Mouse (Mus musculus): ENCODE results near the gene Dus2.

The Dus2 gene

DNA sequence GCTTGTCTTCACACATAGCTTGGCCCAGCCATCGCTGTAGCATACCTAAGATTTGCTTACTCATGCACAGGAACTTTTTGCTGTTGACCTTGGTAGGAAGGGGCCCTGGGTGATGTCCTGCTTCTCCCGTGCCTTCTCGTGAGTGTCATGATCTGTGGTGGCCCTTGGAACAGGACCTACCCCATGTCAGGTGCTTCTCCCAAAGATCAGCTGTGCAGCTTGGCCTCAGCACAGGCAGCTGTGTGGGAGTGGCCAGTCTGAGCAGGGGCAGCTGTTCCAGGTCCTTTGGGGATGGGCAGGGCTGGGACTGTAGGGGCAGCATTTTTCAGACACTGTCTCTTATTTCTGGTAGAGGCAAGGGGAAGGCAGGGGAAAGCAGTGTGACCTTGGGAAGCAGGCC lies 53.0 kb downstream of the Dus2 start:
- no peak for DNase-seq (ENCODE audit: low read depth)

GRCm38 (mm10) chr8:106046872-106047559 lies 55.9 kb downstream of the Dus2 start:
- DNase-seq (ENCODE audit: low read depth), result no peak

DNA sequence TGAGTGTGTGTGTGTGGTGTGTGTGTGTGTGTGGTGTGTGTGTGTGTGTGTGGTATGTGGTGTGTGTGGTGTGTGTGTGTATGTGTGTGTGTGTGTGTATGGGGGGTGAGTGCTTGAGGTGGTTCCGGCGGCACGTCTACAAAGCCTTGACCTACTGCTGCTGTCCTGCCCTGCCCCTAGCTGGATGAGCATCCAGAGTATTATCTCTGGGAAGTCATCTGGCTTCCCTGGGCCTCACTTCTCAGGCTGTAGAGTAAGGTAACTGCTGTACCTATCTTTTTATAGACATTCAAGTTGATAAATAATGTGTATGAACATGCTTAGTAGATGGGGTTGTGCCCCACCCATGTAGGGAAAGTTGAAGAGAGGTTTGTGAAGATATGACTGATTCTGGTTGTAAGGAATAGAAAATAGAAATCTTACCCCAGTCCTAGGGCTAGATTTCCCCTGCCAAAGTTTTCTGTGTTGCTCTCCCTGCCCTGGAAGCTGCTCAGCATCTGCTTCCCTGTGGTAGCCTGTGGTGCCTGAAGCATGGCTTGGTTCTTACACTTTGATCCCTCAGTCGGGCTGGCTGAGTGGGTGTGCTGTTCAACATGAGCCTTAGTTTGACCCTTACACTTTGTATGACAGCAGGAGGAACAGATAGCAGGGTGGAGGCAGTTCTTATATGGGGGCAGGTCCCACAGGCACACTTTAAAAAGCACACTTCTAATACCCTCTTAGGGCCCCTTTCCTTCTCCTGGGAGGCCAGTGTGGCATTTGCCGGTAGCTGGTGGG lies 56.9 kb downstream of the Dus2 start:
- DNase-seq (ENCODE audit: low read depth), result no peak

DNA sequence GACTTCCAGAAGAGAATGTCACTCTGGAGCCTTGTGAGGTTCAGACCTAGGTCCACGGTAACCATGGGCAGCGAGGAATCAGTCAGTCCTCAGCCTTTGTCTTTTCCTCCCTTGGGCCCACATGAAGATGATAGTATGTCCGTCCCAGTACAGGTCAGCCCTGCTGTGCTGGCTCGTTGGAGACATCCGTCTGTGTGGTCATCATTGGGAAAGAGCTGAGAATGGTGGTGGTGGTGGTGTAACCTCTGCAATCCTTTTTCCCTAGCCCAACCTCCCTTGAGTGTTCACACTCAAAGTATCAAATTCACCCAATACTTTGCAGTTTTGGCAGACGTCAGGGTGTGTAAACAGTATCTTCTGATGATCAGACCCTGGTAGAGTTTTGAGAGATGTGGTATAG lies 58.7 kb downstream of the Dus2 start:
- DNase-seq (ENCODE audit: low read depth), result no peak

DNA sequence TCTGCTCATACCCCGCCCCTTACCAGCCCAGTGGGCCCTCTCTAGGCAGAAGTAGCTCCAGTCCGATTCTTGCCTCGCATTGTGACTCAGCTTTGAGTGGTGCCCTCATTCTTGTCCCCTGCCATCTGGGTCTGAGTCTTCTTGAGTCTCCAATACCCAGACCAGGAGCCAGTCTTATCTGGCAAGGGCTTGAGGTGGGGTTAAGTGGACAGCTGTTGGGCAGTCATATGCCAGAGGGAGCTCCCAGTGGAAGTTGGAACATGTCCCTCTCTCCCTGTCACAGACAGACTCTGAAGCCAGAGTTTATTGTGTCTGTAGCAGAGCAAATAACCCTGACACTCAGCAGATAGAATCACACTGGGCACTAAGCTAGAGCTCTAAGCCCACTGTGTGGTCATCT lies 59.9 kb downstream of the Dus2 start:
- DNase-seq (ENCODE audit: low read depth), result no peak

DNA sequence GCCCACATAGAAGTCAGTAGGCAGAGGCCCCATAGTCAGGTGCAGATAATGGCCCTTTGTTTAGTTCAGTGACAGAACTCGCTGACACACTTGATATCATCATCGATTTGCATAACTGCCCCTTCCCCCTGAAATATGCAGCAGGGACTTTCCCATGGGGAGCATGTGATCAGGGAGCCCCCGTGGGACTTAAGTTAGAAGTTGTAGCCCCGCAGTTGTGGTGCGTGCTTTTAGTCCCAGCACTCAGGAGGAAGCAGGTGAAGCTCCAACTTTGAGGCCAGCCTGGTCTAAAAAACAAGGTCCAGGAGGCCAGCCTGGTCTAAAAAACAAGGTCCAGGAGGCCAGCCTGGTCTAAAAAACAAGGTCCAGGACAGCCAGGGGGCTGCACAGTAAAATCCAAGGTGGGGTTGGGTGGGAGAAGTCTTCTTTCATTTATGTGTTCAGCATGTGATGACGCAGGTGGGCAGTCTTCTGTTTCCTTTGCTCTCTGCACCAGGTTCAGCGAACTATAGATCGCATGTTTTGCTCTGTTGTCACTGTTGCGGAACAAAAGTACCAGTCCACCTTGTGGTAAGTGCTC lies 61.5 kb downstream of the Dus2 start:
- DNase-seq (ENCODE audit: low read depth), result no peak

DNA sequence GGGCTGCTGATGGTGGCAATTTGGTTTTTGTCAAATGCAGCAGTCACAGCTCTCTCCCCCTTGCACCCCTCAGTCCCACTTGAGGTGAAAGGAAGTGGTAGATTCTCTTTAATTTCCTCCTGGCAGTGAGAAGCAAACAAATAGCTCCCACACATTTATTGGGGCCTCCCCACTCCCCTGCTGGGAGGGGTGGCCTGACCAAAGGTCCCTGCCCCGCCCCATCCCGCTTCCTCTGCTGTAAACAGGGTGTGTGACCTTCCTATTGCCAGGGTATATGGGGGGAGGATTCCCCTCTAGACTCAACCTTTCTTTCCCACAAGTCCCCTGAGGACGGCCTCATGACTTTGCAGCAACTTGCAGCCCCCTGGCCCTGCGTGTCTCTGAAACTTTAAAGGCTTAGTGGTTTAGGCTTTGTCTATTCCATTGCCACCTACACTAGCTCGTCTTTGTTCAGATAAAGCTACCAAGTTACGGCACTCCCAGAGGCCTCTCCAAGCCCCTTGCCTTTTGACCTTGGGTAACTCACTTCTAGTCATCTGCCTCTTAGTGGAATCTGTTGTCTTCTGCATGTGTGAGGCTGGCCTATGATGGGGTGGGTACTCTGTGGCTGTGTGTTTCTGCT lies 63.2 kb downstream of the Dus2 start:
- no peak for DNase-seq (ENCODE audit: low read depth)

DNA sequence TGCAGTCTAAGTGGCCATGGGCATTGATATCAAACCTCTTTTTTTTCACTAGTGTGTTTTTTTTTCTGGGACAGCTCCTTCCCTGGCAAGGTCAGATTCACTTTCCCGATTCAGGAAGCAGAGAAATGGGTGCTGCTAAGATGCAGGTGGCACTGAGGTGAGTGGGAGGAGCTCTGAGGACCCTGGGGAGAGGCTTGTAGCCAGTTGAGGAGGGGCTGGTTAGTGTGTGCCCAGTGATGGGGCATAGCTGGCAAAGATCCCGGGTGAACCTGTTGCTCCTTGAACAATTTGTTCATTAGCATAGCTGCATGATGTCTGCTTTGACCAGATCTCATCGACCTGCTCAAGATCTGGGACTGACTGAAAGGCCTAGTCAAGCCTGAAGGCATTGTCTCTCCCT lies 63.9 kb downstream of the Dus2 start:
- no peak for DNase-seq (ENCODE audit: low read depth)

- no peak for DNase-seq (ENCODE audit: low read depth)
Observed at GRCm38 (mm10) chr8:106056455-106056982, 65.4 kb downstream of the Dus2 start.

- DNase-seq (ENCODE audit: low read depth), result peak; percentile 91
Observed at GRCm38 (mm10) chr8:106058731-106059612, 67.8 kb downstream of the Dus2 start, which contains the start of gene Nfatc3. Gene Nfatc3, plus strand, starts transcription at chr8:106058840.

DNA sequence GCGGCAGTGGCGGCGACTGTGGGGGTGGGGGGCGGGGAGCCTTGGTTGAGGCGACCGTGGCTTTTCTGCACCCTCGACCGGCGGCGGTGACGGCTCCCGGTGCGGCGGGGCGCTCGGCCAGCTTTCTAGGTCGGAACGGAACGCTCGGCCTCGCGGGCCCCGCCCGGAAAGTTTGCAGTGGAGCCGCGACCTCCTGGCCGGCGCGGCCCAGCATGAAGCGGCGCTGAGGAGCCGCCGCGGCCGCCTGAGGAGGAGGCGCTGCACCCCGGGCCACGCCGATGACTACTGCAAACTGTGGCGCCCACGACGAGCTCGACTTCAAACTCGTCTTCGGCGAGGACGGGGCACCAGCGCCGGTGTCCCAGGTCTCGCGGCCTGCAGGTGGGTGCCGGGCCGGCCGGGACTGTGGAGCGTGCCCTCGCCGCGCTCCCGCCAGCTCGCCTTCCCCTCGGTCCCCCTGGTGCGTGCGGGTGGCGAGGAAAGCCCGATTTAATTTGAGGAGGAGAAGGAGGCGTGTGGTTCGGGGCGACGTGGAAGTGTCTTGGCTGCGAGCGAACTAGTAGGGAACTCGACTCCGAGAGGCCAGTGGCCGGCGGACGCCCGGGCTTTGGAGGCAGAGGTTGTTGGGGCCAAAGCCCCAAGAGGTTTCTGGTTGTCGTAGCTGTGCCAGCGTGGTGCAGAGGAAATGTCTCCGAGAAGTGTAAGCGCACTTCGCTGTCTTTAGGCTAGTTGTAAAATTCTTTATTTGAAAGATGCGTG lies 68.7 kb downstream of the Dus2 start:
- no peak for DNase-seq (ENCODE audit: low read depth)

DNA sequence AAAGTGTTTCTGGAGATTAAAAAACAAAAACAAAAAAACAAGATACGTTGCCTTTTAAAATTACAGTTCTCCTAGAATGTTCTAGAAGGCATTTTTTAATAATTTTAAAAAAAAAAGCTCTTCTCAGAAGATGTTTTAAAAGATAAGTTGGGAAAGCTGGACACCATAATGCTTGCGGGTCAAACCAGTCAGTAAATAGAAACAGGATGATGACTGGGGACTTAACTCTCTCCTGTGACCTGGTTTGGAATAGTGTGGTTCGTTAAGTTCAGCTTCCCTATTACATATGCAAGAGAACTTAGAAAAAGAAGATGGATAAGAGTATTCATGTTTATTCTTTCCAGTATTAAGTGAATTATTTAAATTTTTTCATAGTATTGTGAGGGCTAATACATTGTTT lies 69.4 kb downstream of the Dus2 start:
- no peak for DNase-seq (ENCODE audit: low read depth)

DNA sequence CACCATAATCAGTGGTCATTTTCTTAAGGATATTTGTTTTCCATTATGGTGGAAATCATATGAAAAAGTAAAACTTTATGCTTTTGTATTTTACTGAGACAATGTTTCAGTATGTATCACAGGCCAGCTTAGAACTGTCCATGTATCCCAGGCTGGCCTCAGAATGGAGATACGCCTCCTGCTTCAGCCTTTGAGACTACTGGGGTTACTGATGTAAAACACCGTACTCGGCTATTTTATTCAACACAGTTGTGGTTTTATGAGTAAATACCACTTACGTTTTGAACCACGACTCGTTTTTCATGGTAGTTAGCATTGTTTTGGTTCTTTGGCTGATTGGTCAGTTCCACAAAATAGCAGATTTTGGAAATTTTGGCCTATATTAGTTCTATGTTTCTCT lies 70.5 kb downstream of the Dus2 start:
- no peak for DNase-seq (ENCODE audit: low read depth)

GRCm38 (mm10) chr8:106063046-106063445 lies 71.9 kb downstream of the Dus2 start:
- no peak for DNase-seq (ENCODE audit: low read depth)

- DNase-seq (ENCODE audit: low read depth), result no peak
Observed at GRCm38 (mm10) chr8:106066721-106067120, 75.6 kb downstream of the Dus2 start.

DNA sequence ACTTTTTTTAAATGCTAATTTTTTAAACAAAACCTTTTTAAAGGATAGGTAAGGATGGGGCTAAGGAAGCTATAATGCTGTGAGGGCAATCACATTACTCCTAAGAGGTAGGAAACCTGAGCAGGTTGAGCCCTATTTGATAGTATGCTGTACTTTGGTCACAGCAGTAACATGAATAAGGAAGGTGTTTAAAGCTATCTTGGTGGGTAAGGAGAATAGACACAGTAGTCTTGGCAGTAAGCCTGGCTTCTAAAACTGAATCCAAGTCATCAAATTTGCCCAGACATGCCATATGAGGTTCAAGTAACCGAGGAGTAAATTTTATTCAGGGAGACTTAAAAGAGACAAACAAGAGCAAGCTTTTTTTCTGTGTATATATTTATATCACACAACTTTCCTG lies 78.4 kb downstream of the Dus2 start:
- DNase-seq (ENCODE audit: low read depth), result peak; percentile 61

DNA sequence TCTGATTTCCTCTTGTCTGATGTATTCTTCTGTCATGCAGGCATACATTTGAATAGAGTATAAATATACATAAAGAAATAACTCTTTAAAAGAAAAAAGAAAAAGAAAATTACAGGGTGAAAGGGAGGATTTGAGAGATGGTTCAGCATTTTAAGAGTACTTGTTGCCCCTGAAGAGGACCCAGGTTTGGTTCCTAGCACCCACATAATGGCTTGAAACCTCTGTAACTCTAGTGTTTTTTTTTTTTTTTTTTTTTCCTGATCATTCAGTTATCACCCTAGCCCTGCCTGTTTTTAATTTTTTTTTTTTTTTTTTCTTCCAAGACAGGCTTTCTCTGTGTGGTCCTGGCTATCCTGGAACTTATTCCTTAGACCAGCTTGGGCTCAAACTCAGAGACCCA lies 81.0 kb downstream of the Dus2 start:
- no peak for DNase-seq (ENCODE audit: low read depth)

- no peak for DNase-seq (ENCODE audit: low read depth)
Observed at GRCm38 (mm10) chr8:106074236-106074635, 83.1 kb downstream of the Dus2 start.

DNA sequence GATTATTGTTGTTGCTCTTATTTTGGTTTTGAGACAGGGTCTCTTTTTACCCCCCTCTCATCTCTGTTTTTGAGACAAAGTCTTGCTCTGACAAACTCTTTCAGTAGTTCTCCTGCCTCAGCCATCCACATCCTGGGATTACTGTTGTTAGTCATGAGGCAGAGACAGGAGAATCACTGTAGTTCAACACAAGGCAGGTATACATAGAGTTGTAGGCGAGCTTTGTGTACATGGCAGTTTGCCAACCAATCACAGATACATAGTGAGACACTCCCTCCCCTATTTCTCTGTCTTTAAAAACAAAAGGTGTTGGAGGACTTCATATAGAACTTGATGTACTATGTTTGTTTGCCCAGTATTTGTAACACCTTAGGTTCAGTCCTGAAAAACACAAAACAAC lies 83.5 kb downstream of the Dus2 start:
- DNase-seq (ENCODE audit: low read depth), result no peak

DNA sequence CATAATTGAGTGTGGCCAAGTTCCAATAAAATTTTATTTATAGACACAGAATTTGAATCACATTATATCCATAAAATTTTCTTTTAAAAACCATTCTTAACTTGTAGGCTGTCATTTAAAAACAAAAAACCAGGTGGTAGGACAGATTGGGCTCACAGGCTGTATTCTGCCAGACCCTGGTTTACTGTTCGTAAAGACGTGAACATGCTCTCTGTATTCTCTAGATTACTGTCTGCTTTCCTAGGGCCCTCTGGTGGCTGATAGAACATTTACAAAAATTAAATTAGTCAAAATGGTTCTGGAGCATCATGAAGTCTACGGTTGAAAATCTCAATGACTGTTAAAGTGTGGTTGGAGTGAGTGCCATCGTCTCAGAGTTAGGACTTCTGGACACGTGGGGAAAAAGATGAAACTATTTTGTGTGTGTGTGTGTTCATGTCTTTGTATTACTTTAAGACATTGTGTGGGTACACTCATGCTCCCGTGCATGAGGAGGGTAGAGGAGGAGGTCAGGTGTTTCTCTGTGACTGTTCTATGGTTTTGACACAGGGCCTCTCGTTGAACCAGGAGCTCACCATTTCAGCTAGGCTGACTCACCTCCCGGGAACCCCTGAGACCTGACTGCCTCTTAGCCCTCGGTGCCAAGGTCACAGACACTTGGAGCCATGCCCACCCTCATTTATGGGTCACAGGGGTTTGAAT lies 84.2 kb downstream of the Dus2 start:
- no peak for DNase-seq (ENCODE audit: low read depth)
